In the genomic region with DNA sequence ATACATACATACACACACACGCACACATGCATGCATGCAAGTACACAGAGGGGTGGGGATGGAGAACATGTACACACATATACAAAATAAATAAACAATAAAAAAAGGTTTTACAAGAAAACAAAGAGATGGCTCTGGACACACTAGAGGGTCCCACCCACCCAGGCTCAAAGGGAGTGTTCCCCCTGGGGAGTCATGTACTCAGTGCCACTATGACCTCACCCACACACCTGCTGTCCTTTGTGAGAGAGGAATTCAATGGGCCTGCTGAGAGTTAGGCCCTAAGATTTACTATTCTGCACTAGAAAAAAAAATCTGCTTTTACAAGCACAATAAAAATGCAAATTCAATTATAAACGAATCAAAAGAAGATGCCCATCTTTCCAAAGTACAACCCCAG, we compare ENCODE assay signal across 27 mouse cellular contexts.
"Had no signal": no experiment of that assay in that cellular context is flagged by ENCODE, and none has a peak within 500 bp of the region (broad histone marks: within the 10 kb centered on the region; RNA-seq: fewer than 3 reads in every experiment).

No protein-coding gene starts in this region.

- DNase-seq: gastrocnemius, postnatal 14 days; gastrocnemius, postnatal 36 days; heart, adult 11 months; heart, adult 2 months; heart, postnatal 14 days; heart, postnatal 36 days; kidney, adult 11 months; kidney, adult 2 months; kidney, adult 9 months; kidney, postnatal 14 days; kidney, postnatal 36 days; liver; liver, embryonic 13.5 days had no signal

- H3K4me1 ChIP-seq: heart, embryonic 13.5 days; heart, embryonic 15.5 days; kidney, embryonic 15.5 days; limb, embryonic 12.5 days; liver, embryonic 13.5 days had no signal

- H3K9ac ChIP-seq: heart, embryonic 13.5 days; heart, embryonic 15.5 days; hindbrain, embryonic 13.5 days; hindbrain, embryonic 15.5 days; kidney, embryonic 15.5 days; limb, embryonic 12.5 days; liver, embryonic 13.5 days had no signal

- ATAC-seq: hindbrain, postnatal 0 days; intestine, embryonic 16.5 days had no signal

- H3K4me2 ChIP-seq: heart, embryonic 11.5 days; heart, embryonic 13.5 days; heart, embryonic 15.5 days; hindbrain, embryonic 13.5 days; hindbrain, embryonic 15.5 days; kidney, embryonic 15.5 days; limb, embryonic 12.5 days; liver, embryonic 11.5 days; liver, embryonic 13.5 days had no signal

- H3K4me3 ChIP-seq: heart, adult 2 months; heart, embryonic 13.5 days; heart, embryonic 15.5 days; hindbrain, embryonic 13.5 days; hindbrain, embryonic 15.5 days; kidney, embryonic 15.5 days; layer of hippocampus, adult 2 months; left cerebral cortex, adult 2 months; limb, embryonic 10.5 days; limb, embryonic 12.5 days; liver, embryonic 13.5 days had no signal

- H3K27ac ChIP-seq: heart, adult 2 months; heart, embryonic 13.5 days; heart, embryonic 15.5 days; hindbrain, embryonic 13.5 days; hindbrain, embryonic 15.5 days; hindbrain, postnatal 0 days; kidney, embryonic 15.5 days; kidney, postnatal 0 days; layer of hippocampus, adult 2 months; left cerebral cortex, adult 2 months; limb, embryonic 10.5 days; limb, embryonic 12.5 days; liver, embryonic 13.5 days had no signal

- H3K27me3 ChIP-seq: heart, embryonic 15.5 days; liver, embryonic 13.5 days had no signal

- H3K9me3 ChIP-seq: heart, embryonic 15.5 days; hindbrain, embryonic 13.5 days; hindbrain, embryonic 15.5 days; kidney, embryonic 15.5 days; limb, embryonic 10.5 days; limb, embryonic 12.5 days had no signal

- H3K36me3 ChIP-seq: heart, embryonic 13.5 days; heart, embryonic 15.5 days; hindbrain, embryonic 13.5 days; hindbrain, embryonic 15.5 days; kidney, embryonic 15.5 days; limb, embryonic 10.5 days; limb, embryonic 12.5 days; liver, embryonic 13.5 days had no signal
